Mouse (Mus musculus): Measurements from ENCODE around the gene Zmynd11.

Zmynd11 gene

DNA sequence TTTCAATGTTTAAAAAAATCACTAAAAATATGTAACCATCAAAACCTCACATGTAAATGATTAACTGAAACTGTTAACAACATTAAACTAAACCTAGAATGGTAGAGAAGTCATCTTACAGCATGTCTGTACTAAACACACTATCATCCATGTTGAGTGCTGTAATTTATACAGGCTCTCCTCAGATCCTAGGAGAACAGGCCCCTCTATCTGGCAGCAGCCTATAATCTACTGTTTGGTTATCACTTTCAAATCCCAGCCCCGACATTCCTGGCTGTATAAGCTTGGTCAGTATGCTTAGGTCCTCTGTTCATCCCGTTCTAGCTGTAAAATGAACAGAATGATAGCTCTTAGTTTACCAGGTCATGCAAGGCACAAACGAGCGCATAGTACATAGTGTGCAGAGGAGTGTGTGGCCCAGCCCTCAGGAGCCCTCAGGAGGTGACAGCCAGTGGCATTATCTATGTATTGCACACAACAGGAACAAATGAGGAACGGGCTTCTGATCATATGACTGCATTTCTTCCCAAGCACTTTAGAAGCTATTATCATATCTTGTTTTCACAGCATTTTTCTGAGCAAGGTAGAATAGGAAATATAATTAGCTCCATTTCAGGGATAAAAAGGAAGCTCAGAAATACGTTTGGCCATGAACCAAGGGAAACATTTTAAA lies 51.5 kb downstream of the Zmynd11 start:
- no peak for DNase-seq (ENCODE audit: low spot score)

DNA sequence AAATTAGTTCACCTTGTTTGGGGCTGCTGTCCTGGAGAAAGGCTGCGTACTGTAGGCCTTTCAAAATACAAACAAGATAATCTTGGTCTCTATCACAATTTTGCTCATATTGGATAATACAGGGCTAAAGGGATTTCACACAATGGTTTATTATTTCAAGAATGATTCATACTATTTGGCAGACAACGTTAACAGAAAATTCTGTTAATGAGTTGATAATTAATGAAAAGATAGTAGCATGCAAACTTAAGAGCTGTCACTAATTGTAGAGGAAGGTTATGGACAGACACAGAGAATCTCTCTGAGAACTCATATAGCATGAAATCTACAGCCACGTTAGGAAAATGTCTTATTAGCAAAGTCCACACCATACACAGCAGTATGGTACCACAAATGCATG lies 52.2 kb downstream of the Zmynd11 start:
- no peak for DNase-seq (ENCODE audit: low spot score)

DNA sequence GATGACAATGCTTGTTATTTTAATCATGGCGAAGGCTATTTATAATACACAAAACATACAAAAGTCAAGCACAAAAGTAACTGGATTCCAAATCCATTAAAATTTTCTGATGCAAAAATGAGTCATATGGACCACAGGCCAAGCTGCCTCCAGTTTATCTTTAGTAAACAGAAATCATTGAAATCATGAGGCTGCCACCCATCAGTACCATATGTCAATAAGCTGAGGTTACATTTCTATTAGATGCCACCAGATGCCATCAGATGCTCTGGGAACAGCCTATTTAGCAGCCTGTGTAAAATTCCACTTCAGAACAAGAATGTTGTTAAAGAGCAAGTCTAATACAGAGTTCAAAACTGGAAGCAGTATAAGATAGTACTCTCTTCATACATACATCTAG lies 52.7 kb downstream of the Zmynd11 start:
- DNase-seq (ENCODE audit: low spot score) = peak; percentile 48

DNA sequence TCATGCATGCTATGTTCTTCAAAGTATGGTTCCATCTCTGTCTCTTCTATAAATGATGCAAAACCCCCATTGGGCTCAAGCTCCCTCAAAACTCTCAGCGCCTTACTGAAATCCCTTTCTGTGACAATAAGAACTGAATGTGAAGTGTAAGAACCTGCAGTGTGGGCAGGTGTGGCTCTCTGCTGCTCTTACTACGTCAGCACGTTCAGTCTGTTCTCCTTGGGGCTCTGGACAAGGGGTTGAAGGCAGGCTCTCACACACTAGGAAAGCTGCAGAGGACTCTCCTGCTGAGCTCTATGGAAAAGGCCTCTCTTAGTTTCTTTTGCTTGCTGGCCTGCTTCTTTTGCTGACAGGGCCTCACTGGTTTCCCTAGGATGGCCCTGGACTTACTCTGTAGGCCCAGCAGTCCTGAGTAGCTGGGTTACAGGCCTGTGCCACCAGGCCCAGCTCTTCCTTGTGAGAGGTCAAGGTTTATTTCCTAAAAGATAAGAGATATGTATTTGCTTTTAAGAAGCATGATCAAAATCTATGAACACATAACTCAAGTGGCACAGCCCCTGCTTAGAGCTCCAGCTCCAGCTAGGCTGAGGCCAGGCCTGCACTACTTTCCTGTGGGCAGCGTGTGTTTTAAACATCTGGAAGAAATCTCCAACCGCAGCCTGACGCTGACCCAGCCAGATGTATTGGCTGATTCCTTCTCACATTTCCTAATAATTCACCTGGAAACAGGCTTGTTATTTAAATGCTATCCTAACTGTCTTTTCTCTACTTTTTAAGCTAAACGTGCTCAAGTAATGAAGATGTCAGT lies 56.5 kb downstream of the Zmynd11 start:
- DNase-seq (ENCODE audit: low spot score) = no peak

DNA sequence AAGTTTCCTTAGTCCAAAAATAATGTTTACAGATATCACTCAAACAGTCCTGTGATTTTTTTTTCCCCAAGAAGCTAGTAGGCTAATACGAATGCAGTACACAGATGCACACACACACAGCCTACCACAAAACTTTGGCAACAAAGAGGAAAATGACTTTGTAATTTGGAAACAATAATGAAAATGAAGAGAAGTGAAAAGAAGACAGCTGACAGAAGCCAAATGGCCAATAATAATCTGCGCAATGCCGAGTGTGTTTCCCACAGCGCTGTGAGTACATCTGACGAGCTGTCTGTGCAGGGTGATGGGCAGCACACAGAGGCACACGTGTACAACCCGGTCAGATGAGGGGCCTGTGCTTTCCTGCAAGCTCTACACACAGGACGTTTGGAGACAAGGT lies 58.4 kb downstream of the Zmynd11 start:
- no peak for DNase-seq (ENCODE audit: low spot score)

DNA sequence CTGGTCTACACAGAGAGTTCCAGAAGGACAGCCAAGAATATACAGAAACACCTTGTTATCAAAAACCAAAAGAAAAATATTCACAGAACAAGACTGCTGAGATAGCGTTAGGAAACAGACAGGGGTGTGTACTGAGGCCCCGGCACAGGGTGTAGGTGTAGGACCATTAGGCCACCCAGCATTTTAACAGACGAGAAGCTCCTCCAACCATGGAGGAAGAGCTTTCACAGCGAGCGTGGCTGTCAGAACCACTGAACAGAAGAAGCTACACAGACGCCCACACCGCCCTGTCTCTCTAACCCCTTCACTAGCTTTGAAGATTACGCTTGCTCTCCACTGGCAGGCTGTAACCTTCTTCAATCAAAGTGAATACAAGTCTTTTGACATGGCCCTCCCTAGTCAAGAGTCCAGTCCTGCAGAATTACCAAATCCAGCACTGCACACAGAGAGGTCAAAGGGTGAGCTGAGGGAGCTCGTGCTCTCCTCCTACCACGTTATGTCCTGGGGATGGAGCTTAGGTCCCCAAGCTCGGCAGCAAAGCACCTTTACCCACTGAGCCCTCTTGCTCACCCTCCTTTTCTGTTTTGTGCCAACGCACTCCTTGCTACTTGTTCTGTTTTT lies 62.4 kb downstream of the Zmynd11 start:
- DNase-seq (ENCODE audit: low spot score) = no peak

GRCm38 (mm10) chr13:9697340-9697739 lies 67.8 kb downstream of the Zmynd11 start:
- no peak for DNase-seq (ENCODE audit: low spot score)

GRCm38 (mm10) chr13:9695809-9696208 lies 69.3 kb downstream of the Zmynd11 start:
- DNase-seq (ENCODE audit: low spot score) = no peak

DNA sequence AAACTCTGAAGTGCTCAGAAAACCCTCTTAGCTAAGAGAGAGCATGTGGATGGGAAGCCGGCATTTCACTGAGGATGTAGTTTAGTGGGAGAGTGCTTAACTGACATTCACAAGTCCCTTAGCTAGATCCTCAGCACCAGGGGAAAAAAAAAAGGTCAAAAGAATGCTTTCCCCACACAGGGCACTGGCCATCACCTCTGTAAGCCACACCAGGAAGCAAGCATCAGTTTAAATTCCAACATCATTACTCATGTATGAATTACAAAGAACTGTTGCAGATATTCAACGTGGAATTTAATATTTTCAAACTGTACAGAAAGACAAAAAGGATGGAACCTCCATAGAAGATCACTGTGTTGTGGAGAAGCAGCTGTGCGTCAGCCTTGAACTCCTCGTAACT lies 69.7 kb downstream of the Zmynd11 start:
- no peak for DNase-seq (ENCODE audit: low spot score)

GRCm38 (mm10) chr13:9694651-9695050 lies 70.5 kb downstream of the Zmynd11 start:
- DNase-seq (ENCODE audit: low spot score) = no peak

GRCm38 (mm10) chr13:9692876-9693275 lies 72.3 kb downstream of the Zmynd11 start:
- no peak for DNase-seq (ENCODE audit: low spot score)

GRCm38 (mm10) chr13:9689366-9689765 lies 75.8 kb downstream of the Zmynd11 start:
- no peak for DNase-seq (ENCODE audit: low spot score)

GRCm38 (mm10) chr13:9686765-9687164 lies 78.4 kb downstream of the Zmynd11 start:
- no peak for DNase-seq (ENCODE audit: low spot score)

DNA sequence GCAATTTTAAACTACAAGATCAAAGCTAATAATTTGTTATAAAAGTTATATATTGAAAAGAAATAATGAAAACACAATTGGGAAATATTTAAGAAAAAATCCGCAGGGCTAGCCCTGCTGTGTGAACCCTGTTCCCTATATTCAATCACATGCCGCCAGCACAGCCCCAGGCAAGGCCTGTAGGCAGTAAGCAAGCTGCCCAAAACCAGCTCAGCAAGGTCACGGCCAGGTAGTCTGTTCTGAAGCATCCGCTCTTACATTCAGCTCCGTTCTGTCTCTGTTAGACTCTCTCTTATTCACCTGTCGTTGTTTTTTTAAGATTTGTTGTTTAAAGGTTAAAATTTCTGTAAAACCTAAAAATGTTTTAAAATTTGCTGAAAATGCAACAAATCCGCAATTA lies 78.9 kb downstream of the Zmynd11 start:
- DNase-seq (ENCODE audit: low spot score) = no peak

DNA sequence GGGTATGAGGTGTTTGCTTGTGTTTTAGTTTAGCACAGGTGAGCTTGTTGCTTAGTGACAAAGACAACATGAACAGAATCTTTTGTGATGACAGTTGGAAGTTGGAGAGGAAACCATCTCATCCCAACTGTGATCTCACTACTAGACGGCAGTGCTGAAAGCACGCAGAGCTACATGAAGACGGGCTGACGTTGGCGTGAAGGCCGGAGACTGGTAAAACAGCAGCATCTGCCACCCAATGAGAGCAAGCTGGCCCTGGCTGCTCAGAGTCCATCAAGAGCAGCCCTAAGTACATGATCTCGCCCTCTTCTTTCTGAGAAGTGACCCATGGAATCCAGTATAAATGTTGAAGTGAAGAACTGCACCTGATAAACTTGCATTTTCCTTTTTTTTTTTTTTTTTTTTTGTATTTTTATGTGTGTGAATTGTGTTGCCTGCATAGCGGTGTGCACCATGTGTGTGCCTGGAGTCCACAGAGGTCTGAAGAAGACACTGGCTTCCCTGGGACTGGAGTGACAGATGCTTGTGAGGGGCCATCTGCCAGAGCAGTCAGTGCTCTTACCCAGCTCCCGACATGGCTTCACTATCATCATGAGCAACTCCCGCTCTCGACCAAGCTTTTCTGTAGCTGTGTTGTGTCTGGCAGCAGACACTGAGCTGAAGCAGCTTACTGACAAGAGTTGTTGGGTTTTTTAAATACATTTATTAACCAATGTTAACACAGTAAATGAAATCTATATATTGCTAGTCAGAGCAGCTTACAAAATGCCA lies 80.8 kb downstream of the Zmynd11 start:
- DNase-seq (ENCODE audit: low spot score) = no peak

- DNase-seq (ENCODE audit: low spot score) = no peak
Measured at GRCm38 (mm10) chr13:9683280-9683679, 81.8 kb downstream of the Zmynd11 start.

GRCm38 (mm10) chr13:9681492-9681891 lies 83.6 kb downstream of the Zmynd11 start:
- no peak for DNase-seq (ENCODE audit: low spot score)

DNA sequence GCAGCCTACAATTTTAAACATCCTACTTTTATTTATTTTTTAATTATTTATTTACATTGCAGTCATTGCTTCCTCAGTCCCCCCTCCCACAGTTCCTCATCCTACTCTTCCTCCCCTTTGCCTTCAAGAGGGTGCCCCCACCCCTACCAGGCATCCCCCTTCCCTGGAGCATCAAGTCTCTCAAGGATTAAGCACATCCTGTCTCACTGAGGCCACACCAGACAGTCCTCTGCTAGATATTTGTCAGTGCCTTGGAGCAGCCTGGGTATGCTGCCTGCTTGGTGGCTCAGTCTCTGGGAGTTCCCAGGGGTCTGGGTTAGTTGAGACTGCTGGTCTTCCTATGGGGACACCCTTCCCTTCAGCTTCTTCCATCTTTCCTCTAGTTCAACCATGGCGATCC lies 91.0 kb downstream of the Zmynd11 start:
- no peak for DNase-seq (ENCODE audit: low spot score)

DNA sequence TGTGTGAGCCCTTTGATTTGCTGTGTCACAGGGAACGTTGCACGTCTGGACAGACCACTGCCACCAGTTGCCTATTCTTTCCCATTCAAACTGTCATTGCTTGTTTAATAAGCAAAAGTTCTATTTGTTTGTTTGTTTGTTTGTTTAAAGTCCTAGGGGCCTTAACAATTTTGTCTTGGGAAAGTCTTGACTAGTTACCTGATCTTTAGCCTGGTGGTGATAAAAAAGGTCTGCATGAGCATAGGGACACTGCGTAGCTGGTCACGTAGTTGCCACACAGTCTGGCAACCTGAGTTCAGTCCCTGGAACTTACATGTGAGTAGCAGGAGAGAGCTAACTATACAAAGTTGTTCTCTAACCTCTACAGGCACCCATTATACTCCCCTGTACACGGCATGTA lies 95.9 kb downstream of the Zmynd11 start:
- DNase-seq (ENCODE audit: low spot score) = no peak

GRCm38 (mm10) chr13:9667954-9668496 lies 97.1 kb downstream of the Zmynd11 start:
- DNase-seq (ENCODE audit: low spot score) = no peak

- no peak for DNase-seq (ENCODE audit: low spot score)
Measured at GRCm38 (mm10) chr13:9663593-9663992, 101.5 kb downstream of the Zmynd11 start.

DNA sequence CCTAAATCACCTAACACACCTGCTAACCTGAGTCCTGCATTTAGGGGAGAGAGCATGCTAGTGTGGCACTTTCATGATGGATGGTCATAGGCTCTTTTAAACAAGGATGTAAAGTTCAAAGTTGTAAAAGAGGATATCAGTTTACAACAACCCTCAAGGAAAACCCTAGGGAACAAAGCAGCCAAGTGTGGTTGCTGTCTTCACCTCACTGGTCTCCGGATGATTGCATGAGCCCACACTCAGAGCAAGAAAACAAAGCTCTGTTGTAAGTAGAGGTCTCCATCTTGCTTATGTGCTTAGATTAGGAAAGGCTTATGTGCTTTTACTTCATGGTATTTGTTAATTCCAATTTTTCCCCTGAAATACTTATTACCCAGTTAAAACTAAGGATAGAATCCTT lies 104.4 kb downstream of the Zmynd11 start:
- no peak for DNase-seq (ENCODE audit: low spot score)

Measured in layer of hippocampus, adult 9-10 months (tissue).